Mouse (Mus musculus): ENCODE results near the gene Ptx4. TPM values are rescaled to one million over a fixed set of nuclear protein-coding genes. Genes with fewer than 3 reads are reported as not detected.

Ptx4 gene
- polyA plus RNA-seq, 1 experiment from 2014 or later, result not detected

GRCm38 (mm10) chr17:25165970-25166671 lies 45.6 kb downstream of the Ptx4 start:
- H3K9ac ChIP-seq, result no peak overlapping the region
- no peak overlapping the region for H3K27ac ChIP-seq
- ATAC-seq (ENCODE audit: low FRiP score), result no peak
- H3K9me3 ChIP-seq (replicated peaks), result no peaks in the 10 kb centered on the region
- no peaks in the 10 kb centered on the region for H3K4me1 ChIP-seq
- H3K36me3 ChIP-seq, result 0 out of 2 replicates have a peak, but pooled peaks cover 6% of the 10 kb centered on the region
- WGBS, result 67% methylated on average over 6 of the region's 6 CpGs
- H3K4me3 ChIP-seq, result no peak overlapping the region
- no peak overlapping the region for H3K4me2 ChIP-seq (replicated peaks)
- H3K27me3 ChIP-seq, result no peaks in the 10 kb centered on the region

GRCm38 (mm10) chr17:25169706-25170105 lies 49.1 kb downstream of the Ptx4 start:
- Histone ChIP-seq H3K36me3 (no peaks in the 10 kb centered on the region), H3K4me2 (replicated peaks) (no peak overlapping the region), H3K27ac (no peak overlapping the region), H3K27me3 (no peaks in the 10 kb centered on the region), H3K9ac (no peak overlapping the region), H3K9me3 (replicated peaks) (no peaks in the 10 kb centered on the region), H3K4me1 (no peaks in the 10 kb centered on the region), H3K4me3 (no peak overlapping the region)
- 90% methylated on average over 2 of the region's 2 CpGs for WGBS
- ATAC-seq (ENCODE audit: low FRiP score), result no peak

DNA sequence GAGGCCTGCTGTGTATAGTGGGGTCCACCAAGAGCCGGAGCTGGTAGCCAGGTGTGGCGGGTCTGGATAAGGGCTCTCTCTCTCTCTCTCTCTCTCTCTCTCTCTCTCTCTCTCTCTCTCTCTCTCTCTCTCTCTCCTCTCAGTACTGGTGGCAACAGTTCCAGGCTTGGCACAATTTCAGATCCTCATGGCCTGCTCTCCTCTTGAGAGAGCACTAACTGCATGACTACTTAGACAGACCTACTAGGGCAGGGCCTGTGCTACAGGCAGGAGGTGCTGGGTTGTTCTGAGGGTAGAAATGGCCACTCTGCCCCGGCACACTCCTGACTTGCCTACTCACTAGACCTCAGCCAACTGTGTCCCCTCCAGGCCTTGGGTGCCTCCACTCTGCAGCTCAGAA lies 52.0 kb downstream of the Ptx4 start:
- H3K9me3 ChIP-seq (replicated peaks), result no peaks in the 10 kb centered on the region
- H3K4me1 ChIP-seq, result no peaks in the 10 kb centered on the region
- H3K36me3 ChIP-seq, result no peaks in the 10 kb centered on the region
- H3K9ac ChIP-seq, result no peak overlapping the region
- peaks cover 9% of the 10 kb centered on the region; the same call in 1 of the 2 replicates for H3K27me3 ChIP-seq
- no peak overlapping the region for H3K27ac ChIP-seq
- no peak overlapping the region for H3K4me2 ChIP-seq (replicated peaks)
- H3K4me3 ChIP-seq, result no peak overlapping the region
- no peak for ATAC-seq (ENCODE audit: low FRiP score)
- WGBS, result 80% methylated on average over 3 of the region's 3 CpGs

Other genes with a start within 250 kb of the Ptx4 start
- 62.3 and 63.5 TPM in 2 replicates for gene Nubp2, start 234.4 kb upstream of the Ptx4 start, polyA plus RNA-seq (2016; fragmentation: Nextera tagmentation; extraction: Ambion mirVana)
- 51.5 and 54.8 TPM in 2 replicates for gene Spsb3, start 234.1 kb upstream of the Ptx4 start, polyA plus RNA-seq (2016; fragmentation: Nextera tagmentation; extraction: Ambion mirVana)
- gene Eme2, start 225.7 kb upstream of the Ptx4 start, polyA plus RNA-seq (2016; fragmentation: Nextera tagmentation; extraction: Ambion mirVana), result 39.3 and 45.5 TPM in 2 replicates
- gene Mrps34, start 225.6 kb upstream of the Ptx4 start, polyA plus RNA-seq (2016; fragmentation: Nextera tagmentation; extraction: Ambion mirVana), result 85.1 and 86.7 TPM in 2 replicates
- gene Nme3, start 224.3 kb upstream of the Ptx4 start, polyA plus RNA-seq (2016; fragmentation: Nextera tagmentation; extraction: Ambion mirVana), result 49.8 and 50.4 TPM in 2 replicates
- gene Mapk8ip3, start 183.8 kb upstream of the Ptx4 start, polyA plus RNA-seq (2016; fragmentation: Nextera tagmentation; extraction: Ambion mirVana), result 84.7 and 86.0 TPM in 2 replicates
- 210 and 212 TPM in 2 replicates for gene Jpt2, start 160.1 kb upstream of the Ptx4 start, polyA plus RNA-seq (2016; fragmentation: Nextera tagmentation; extraction: Ambion mirVana)
- gene Cramp1l, start 105.0 kb upstream of the Ptx4 start, polyA plus RNA-seq (2016; fragmentation: Nextera tagmentation; extraction: Ambion mirVana), result 13.8 and 13.9 TPM in 2 replicates
- 26.7 and 27.6 TPM in 2 replicates for gene Ift140, start 104.7 kb upstream of the Ptx4 start, polyA plus RNA-seq (2016; fragmentation: Nextera tagmentation; extraction: Ambion mirVana)
- gene Tmem204, start 37.2 kb upstream of the Ptx4 start, polyA plus RNA-seq (2016; fragmentation: Nextera tagmentation; extraction: Ambion mirVana), result 8.5 and 9.5 TPM in 2 replicates
- gene Telo2, start 4.8 kb upstream of the Ptx4 start, polyA plus RNA-seq (2016; fragmentation: Nextera tagmentation; extraction: Ambion mirVana), result 42.5 and 43.2 TPM in 2 replicates
- gene Clcn7, start 12.6 kb downstream of the Ptx4 start, polyA plus RNA-seq (2016; fragmentation: Nextera tagmentation; extraction: Ambion mirVana), result 24.4 and 26.9 TPM in 2 replicates
- not detected in 2 replicates for gene Ccdc154, start 41.7 kb downstream of the Ptx4 start, polyA plus RNA-seq (2016; fragmentation: Nextera tagmentation; extraction: Ambion mirVana)
- not detected in 2 replicates for gene Gm38655, start 54.7 kb downstream of the Ptx4 start, polyA plus RNA-seq (2016; fragmentation: Nextera tagmentation; extraction: Ambion mirVana)
- gene BC003965, start 63.8 kb downstream of the Ptx4 start, polyA plus RNA-seq (2016; fragmentation: Nextera tagmentation; extraction: Ambion mirVana), result 33.6 and 34.6 TPM in 2 replicates
- gene Unkl, start 67.6 kb downstream of the Ptx4 start, polyA plus RNA-seq (2016; fragmentation: Nextera tagmentation; extraction: Ambion mirVana), result 13.0 and 13.3 TPM in 2 replicates
- gene Gnptg, start 119.4 kb downstream of the Ptx4 start, polyA plus RNA-seq (2016; fragmentation: Nextera tagmentation; extraction: Ambion mirVana), result 59.4 and 59.5 TPM in 2 replicates
- 60.0 and 61.8 TPM in 2 replicates for gene Tsr3, start 119.4 kb downstream of the Ptx4 start, polyA plus RNA-seq (2016; fragmentation: Nextera tagmentation; extraction: Ambion mirVana)
- 5.5 and 5.9 TPM in 2 replicates for gene Baiap3, start 135.6 kb downstream of the Ptx4 start, polyA plus RNA-seq (2016; fragmentation: Nextera tagmentation; extraction: Ambion mirVana)
- gene Ube2i, start 153.9 kb downstream of the Ptx4 start, polyA plus RNA-seq (2016; fragmentation: Nextera tagmentation; extraction: Ambion mirVana), result 713 and 760 TPM in 2 replicates
- gene Prss34, start 177.6 kb downstream of the Ptx4 start, polyA plus RNA-seq (2016; fragmentation: Nextera tagmentation; extraction: Ambion mirVana), result not detected in 2 replicates
- not detected in 2 replicates for gene Prss28, start 187.9 kb downstream of the Ptx4 start, polyA plus RNA-seq (2016; fragmentation: Nextera tagmentation; extraction: Ambion mirVana)
- not detected in 2 replicates for gene Prss29, start 197.9 kb downstream of the Ptx4 start, polyA plus RNA-seq (2016; fragmentation: Nextera tagmentation; extraction: Ambion mirVana)
- not detected in 2 replicates for gene Tpsab1, start 224.8 kb downstream of the Ptx4 start, polyA plus RNA-seq (2016; fragmentation: Nextera tagmentation; extraction: Ambion mirVana)
- gene Tpsb2, start 245.5 kb downstream of the Ptx4 start, polyA plus RNA-seq (2016; fragmentation: Nextera tagmentation; extraction: Ambion mirVana), result not detected in 2 replicates
- 0.86 TPM in 1 of 2 replicates, not detected in the other for gene Tpsg1, start 248.5 kb downstream of the Ptx4 start, polyA plus RNA-seq (2016; fragmentation: Nextera tagmentation; extraction: Ambion mirVana)

All from hindbrain, embryonic 12.5 days (tissue).